Mouse (Mus musculus) liver, embryonic 18 days (tissue): ENCODE results near the gene Zfp281. TPM values are rescaled to one million over a fixed set of nuclear protein-coding genes. Genes with fewer than 3 reads are reported as not detected.

Experiments
- polyA plus RNA-seq: library from polyadenylated mRNA; depleted of rRNA; stranded (reverse); fragments of >200 nt; gene quantifications from 2 replicates; pipeline ENCODE4 v1.2.3, GENCODE M21; 2012; rRNA removed

The Zfp281 gene
- 2.8 and 2.9 TPM in 2 replicates for polyA plus RNA-seq

GRCm38 (mm10) chr1:136624146-136625018 lies at the start of gene Zfp281:
Gene Zfp281, plus strand, starts transcription at chr1:136624901.

Other genes starting within 250 kb of the Zfp281 start
- gene Ddx59, start 209.6 kb upstream of the Zfp281 start, polyA plus RNA-seq = 2.3 and 2.5 TPM in 2 replicates
- 2.0 and 2.5 TPM in 2 replicates for gene Kif14, start 158.6 kb upstream of the Zfp281 start, polyA plus RNA-seq